Mouse (Mus musculus) cerebellum, adult 2 months (tissue): ENCODE results near the gene Tyms. TPM values are rescaled to one million over a fixed set of nuclear protein-coding genes. Genes with fewer than 3 reads are reported as not detected.

Experiments
- DNase-seq, 2 experiments: peaks; one replicate each; pipeline ENCODE4 v3.0.0; 2021
- H3K27ac ChIP-seq: fragments of 200-500 bp; 2 replicates; pipeline ENCODE4 v1.5.1; 2012; ENCODE audit warnings: low read length, control low read depth, inconsistent platforms; ENCODE audit not compliant: insufficient read depth
- H3K27me3 ChIP-seq: fragments of 200-500 bp; 2 replicates; pipeline ENCODE4 v1.6.1; 2012; ENCODE audit warnings: inconsistent platforms, mild to moderate bottlenecking, low read length, moderate library complexity; ENCODE audit not compliant: control insufficient read depth, insufficient read depth
- H3K4me1 ChIP-seq: fragments of 200-500 bp; 2 replicates; pipeline ENCODE4 v1.6.1; 2011; ENCODE audit warnings: low read length; ENCODE audit not compliant: control insufficient read depth, insufficient read depth
- H3K4me3 ChIP-seq: fragments of 200-500 bp; replicated peaks from 2 replicates; pipeline ENCODE3; 2011; ENCODE audit warnings: mild to moderate bottlenecking, low read depth, low read length, control low read depth; ENCODE audit not compliant: insufficient read depth
- CTCF ChIP-seq: fragments of 200-500 bp; IDR thresholded peaks from 2 replicates; pipeline ENCODE4 v1.5.1; 2011; ENCODE audit warnings: low read depth, mild to moderate bottlenecking, control low read depth, low read length, moderate library complexity, borderline replicate concordance; ENCODE audit not compliant: insufficient read depth
- POLR2A ChIP-seq: fragments of 200-500 bp; IDR thresholded peaks from 2 replicates; pipeline ENCODE4 v1.6.1; 2011; ENCODE audit warnings: low read length, control low read depth, borderline replicate concordance; ENCODE audit not compliant: insufficient read depth
- WGBS: fragments of 180-500 bp; shearing (Covaris S2); methylation state at CpG from one replicate; pipeline ENCODE4 v1.1.7; 2018; 5-methylcytosine and 5-hydroxymethylcytosine counted together
- polyA plus RNA-seq: library from polyadenylated mRNA; depleted of rRNA; stranded (reverse); fragments of >200 nt; gene quantifications from 2 replicates; pipeline ENCODE4 v1.2.3, GENCODE M21; 2012; rRNA removed

Tyms gene
- 3.5 and 4.5 TPM in 2 replicates for polyA plus RNA-seq

- DNase-seq: peak; percentile 65 to 67
- TF ChIP-seq CTCF (no peak), POLR2A (peak; percentile 27; the same call in 1 of the 2 replicates)
- WGBS: 9% methylated on average over 45 of the region's 45 CpGs
- H3K4me3 ChIP-seq: peak within 1 kb of the TSS; percentile 68
- H3K27me3 ChIP-seq: no peaks in the 10 kb centered on the region
- no peaks in the 10 kb centered on the region for H3K4me1 ChIP-seq
- no peak within 1 kb of the TSS for H3K27ac ChIP-seq
Measured at GRCm38 (mm10) chr5:30072825-30073821, at the start of gene Tyms. TSS of gene Tyms (minus strand) at chr5:30073617.

- Histone ChIP-seq H3K4me3 (no peak overlapping the region), H3K27me3 (no peaks in the 10 kb centered on the region), H3K4me1 (peaks cover 4% of the 10 kb centered on the region; the same call in 1 of the 2 replicates), H3K27ac (no peak overlapping the region)
- 87% methylated on average over 6 of the region's 6 CpGs for WGBS
- DNase-seq: no peak
- no peak for TF ChIP-seq CTCF
- no peak for TF ChIP-seq POLR2A
Measured at GRCm38 (mm10) chr5:30122481-30122880, 49.1 kb upstream of the Tyms start.

GRCm38 (mm10) chr5:30120106-30120505 is 46.7 kb upstream of the Tyms start:
- peaks cover 4% of the 10 kb centered on the region; the same call in 1 of the 2 replicates for H3K4me1 ChIP-seq
- TF ChIP-seq POLR2A: no peak
- TF ChIP-seq CTCF: no peak
- H3K27me3 ChIP-seq: no peaks in the 10 kb centered on the region
- no peak for DNase-seq
- H3K27ac ChIP-seq: no peak overlapping the region
- H3K4me3 ChIP-seq: no peak overlapping the region
- WGBS: 77% methylated on average over 7 of the region's 7 CpGs

- H3K4me1 ChIP-seq: peaks cover 4% of the 10 kb centered on the region; the same call in 1 of the 2 replicates
- no peak overlapping the region for H3K27ac ChIP-seq
- TF ChIP-seq POLR2A (no peak), CTCF (no peak)
- DNase-seq: no peak
- H3K27me3 ChIP-seq: no peaks in the 10 kb centered on the region
- 58% methylated on average over 6 of the region's 6 CpGs for WGBS
- no peak overlapping the region for H3K4me3 ChIP-seq
Measured at GRCm38 (mm10) chr5:30119163-30119562, 45.7 kb upstream of the Tyms start.

- WGBS: 85% methylated on average over 1 of the region's 1 CpGs
- Histone ChIP-seq H3K4me3 (no peak overlapping the region), H3K27me3 (no peaks in the 10 kb centered on the region), H3K4me1 (peaks cover 4% of the 10 kb centered on the region; the same call in 1 of the 2 replicates), H3K27ac (no peak overlapping the region)
- no peak for DNase-seq
- TF ChIP-seq CTCF (no peak), POLR2A (no peak)
Measured at GRCm38 (mm10) chr5:30118018-30118417, 44.6 kb upstream of the Tyms start.

GRCm38 (mm10) chr5:30115718-30116117 is 42.3 kb upstream of the Tyms start:
- H3K27ac ChIP-seq: no peak overlapping the region
- WGBS: 64% methylated on average over 10 of the region's 10 CpGs
- no peaks in the 10 kb centered on the region for H3K27me3 ChIP-seq
- H3K4me3 ChIP-seq: no peak overlapping the region
- H3K4me1 ChIP-seq: peaks cover 4% of the 10 kb centered on the region; the same call in 1 of the 2 replicates
- DNase-seq: no peak
- TF ChIP-seq CTCF: no peak
- TF ChIP-seq POLR2A: no peak

- Histone ChIP-seq H3K27ac (no peak overlapping the region), H3K27me3 (no peaks in the 10 kb centered on the region), H3K4me3 (peak overlapping the region; percentile 6), H3K4me1 (peaks cover 4% of the 10 kb centered on the region; the same call in 1 of the 2 replicates)
- no peak for DNase-seq
- 4% methylated on average over 28 of the region's 28 CpGs for WGBS
- TF ChIP-seq POLR2A (no peak), CTCF (no peak)
Measured at GRCm38 (mm10) chr5:30114761-30115140, 41.3 kb upstream of the Tyms start.
